10 mouse cellular contexts compared by ENCODE assay signal in genomic region chr14:57093029-57093428, GRCm38 (mm10). TPM values are rescaled to one million over a fixed set of nuclear protein-coding genes. Genes with fewer than 3 reads are reported as not detected.
DNase-seq lines count a peak whose midpoint lies in the region; ATAC-seq and TF ChIP-seq lines count a peak whose summit lies in the region.
"Had no signal": no experiment of that assay in that cellular context is flagged by ENCODE, and none has a peak within 500 bp of the region (broad histone marks: within the 10 kb centered on the region; RNA-seq: fewer than 3 reads in every experiment).

No protein-coding gene starts in this region.

- no peaks in the 10 kb centered on the region for H3K4me1 ChIP-seq in kidney, embryonic 16.5 days (ENCODE audit: insufficient read depth, low read length)
- no peaks in the 10 kb centered on the region for H3K4me1 ChIP-seq in MEL (ENCODE audit: control insufficient read depth in 1 of 2, insufficient read depth in 2 of 2, low read length in 2 of 2)
- peaks cover 20% of the 10 kb centered on the region for H3K4me1 ChIP-seq in liver, embryonic 13.5 days (replicated peaks)
- peaks cover 10% of the 10 kb centered on the region; the same call in 1 of the 2 replicates for H3K4me1 ChIP-seq in small intestine, adult 2 months (ENCODE audit: control insufficient read depth, insufficient read depth, insufficient read length, low read length)
- H3K4me1 ChIP-seq: heart, embryonic 15.5 days had no signal

- peak; percentile 51 to 69 (median 69) for TF ChIP-seq CTCF in MEL (IDR thresholded peaks at IDR 0.05 in 2 of 3, conservative IDR thresholded peaks at IDR 0.05 in 1 of 3; ENCODE audit: control insufficient read depth in 1 of 3, insufficient read depth in 1 of 3, low read depth in 2 of 3, low read length in 3 of 3, poor library complexity in 1 of 3, severe bottlenecking in 1 of 3)
- peak; percentile 64 for TF ChIP-seq CTCF in brain, embryonic 14.5 days (IDR thresholded peaks at IDR 0.05; ENCODE audit: borderline replicate concordance, extremely low read depth, insufficient read depth, insufficient read length)
- TF ChIP-seq CTCF in small intestine, adult 2 months (IDR thresholded peaks at IDR 0.05; ENCODE audit: extremely low read depth, insufficient read length, insufficient replicate concordance, low read depth, low read length): peak; percentile 64; the same call in 1 of the 2 replicates

- ATAC-seq in kidney, embryonic 16.5 days (ENCODE audit: low FRiP score, low TSS enrichment): no peak
- peak; percentile 49 to 83; a peak in 3 of 4 replicates for ATAC-seq in hematopoietic stem cell, adult 5-6 weeks (replicated peaks in 1 of 2; ENCODE audit: insufficient read depth in 1 of 2, low FRiP score in 2 of 2, low TSS enrichment in 1 of 2, low read depth in 1 of 2, poor library complexity in 2 of 2, severe bottlenecking in 2 of 2)
- no peak for ATAC-seq in liver, embryonic 13.5 days (ENCODE audit: low read depth)

- TF ChIP-seq EP300 in MEL (IDR thresholded peaks at IDR 0.05; ENCODE audit: low read depth in 1 of 2, low read length in 2 of 2): no peak

- peak; percentile 53 for TF ChIP-seq RAD21 in MEL (IDR thresholded peaks at IDR 0.05; ENCODE audit: low read depth, low read length)

- H3K4me2 ChIP-seq in kidney, embryonic 16.5 days (replicated peaks; ENCODE audit: low read depth, low read length): no peak overlapping the region
- no peak overlapping the region for H3K4me2 ChIP-seq in liver, embryonic 13.5 days
- H3K4me2 ChIP-seq: heart, embryonic 15.5 days had no signal

- no peak overlapping the region for H3K9ac ChIP-seq in kidney, embryonic 16.5 days (replicated peaks; ENCODE audit: low read length)
- H3K9ac ChIP-seq in MEL (ENCODE audit: control insufficient read depth, low read depth, low read length, poor library complexity, severe bottlenecking): no peak overlapping the region
- no peak overlapping the region for H3K9ac ChIP-seq in liver, embryonic 13.5 days
- H3K9ac ChIP-seq: heart, embryonic 15.5 days had no signal

- no peaks in the 10 kb centered on the region for H3K9me3 ChIP-seq in kidney, embryonic 16.5 days (ENCODE audit: low read length)
- no peaks in the 10 kb centered on the region for H3K9me3 ChIP-seq in MEL (replicated peaks; ENCODE audit: insufficient read depth, low read length)
- H3K9me3 ChIP-seq in liver, embryonic 13.5 days (replicated peaks): no peaks in the 10 kb centered on the region
- H3K9me3 ChIP-seq: heart, embryonic 15.5 days had no signal

- TF ChIP-seq POLR2A in MEL (IDR thresholded peaks at IDR 0.05; ENCODE audit: control insufficient read depth in 1 of 2, insufficient read depth in 1 of 2, low read depth in 1 of 2, low read length in 2 of 2, poor library complexity in 1 of 2): no peak
- no peak for TF ChIP-seq POLR2A in brain, embryonic 14.5 days (IDR thresholded peaks at IDR 0.05; ENCODE audit: borderline replicate concordance, extremely low read depth, insufficient read depth, insufficient read length, poor library complexity, severe bottlenecking)
- TF ChIP-seq POLR2A in small intestine, adult 2 months (IDR thresholded peaks at IDR 0.05; ENCODE audit: low read depth, low read length): no peak

- peak; percentile 65 for DNase-seq in kidney, adult 11 months
- DNase-seq in MEL (ENCODE audit: low read depth, low spot score): peak; percentile 65
- DNase-seq in brain, embryonic 14.5 days (ENCODE audit: low read depth): peak; percentile 45
- peak; percentile 20 for DNase-seq in liver, embryonic 13.5 days
- no peak for DNase-seq in spleen, adult 18-20 months

- H3K27me3 ChIP-seq in kidney, embryonic 16.5 days (ENCODE audit: insufficient read depth, low read length): no peaks in the 10 kb centered on the region
- H3K27me3 ChIP-seq in MEL (ENCODE audit: control insufficient read depth in 1 of 2, insufficient read depth in 2 of 2, low read length in 2 of 2): peaks cover 6 to 8% of the 10 kb centered on the region in 2 experiments
- H3K27me3 ChIP-seq in liver, embryonic 13.5 days: no peaks in the 10 kb centered on the region
- H3K27me3 ChIP-seq in small intestine, adult 2 months (ENCODE audit: control insufficient read depth, insufficient read depth, low read length): no peaks in the 10 kb centered on the region

- H3K36me3 ChIP-seq in kidney, embryonic 16.5 days (ENCODE audit: insufficient read depth, low read length): no peaks in the 10 kb centered on the region
- no peaks in the 10 kb centered on the region for H3K36me3 ChIP-seq in MEL (ENCODE audit: control insufficient read depth in 1 of 2, insufficient read depth in 2 of 2, low read length in 2 of 2)
- H3K36me3 ChIP-seq in liver, embryonic 13.5 days: no peaks in the 10 kb centered on the region
- no peaks in the 10 kb centered on the region for H3K36me3 ChIP-seq in small intestine, adult 2 months (ENCODE audit: control insufficient read depth, insufficient read depth, low read length)
- H3K36me3 ChIP-seq: heart, embryonic 15.5 days had no signal

- H3K79me2 ChIP-seq in MEL (ENCODE audit: control insufficient read depth, insufficient read depth, low read length, poor library complexity): no peaks in the 10 kb centered on the region

- WGBS in kidney, embryonic 16.5 days: 7% methylated on average over 8 of the region's 8 CpGs
- WGBS in liver, embryonic 13.5 days (ENCODE audit: insufficient replicate concordance): 2% methylated on average over 8 of the region's 8 CpGs
- 3% methylated on average over 7 of the region's 8 CpGs for WGBS in small intestine, adult 2 months

- no peak overlapping the region for H3K27ac ChIP-seq in kidney, embryonic 16.5 days (ENCODE audit: low read length)
- no peak overlapping the region for H3K27ac ChIP-seq in MEL (ENCODE audit: control insufficient read depth, low read depth, low read length)
- no peak overlapping the region for H3K27ac ChIP-seq in liver, embryonic 13.5 days
- no peak overlapping the region for H3K27ac ChIP-seq in small intestine, adult 2 months (ENCODE audit: insufficient read depth, low read depth, low read length)
- H3K27ac ChIP-seq: heart, embryonic 15.5 days had no signal

- no peak overlapping the region for H3K4me3 ChIP-seq in kidney, embryonic 16.5 days (ENCODE audit: low read length)
- no peak overlapping the region for H3K4me3 ChIP-seq in MEL (ENCODE audit: control insufficient read depth in 1 of 2, insufficient read depth in 1 of 2, low read depth in 2 of 2, low read length in 2 of 2)
- no peak overlapping the region for H3K4me3 ChIP-seq in liver, embryonic 13.5 days (replicated peaks)
- no peak overlapping the region for H3K4me3 ChIP-seq in small intestine, adult 2 months (ENCODE audit: low read depth, low read length)
- H3K4me3 ChIP-seq: heart, embryonic 15.5 days had no signal

TF ChIP-seq in MEL, 35 proteins besides CTCF, POLR2A, EP300 and RAD21:
- TF ChIP-seq SIN3A (IDR thresholded peaks at IDR 0.05; ENCODE audit: low read length) (no peak), HCFC1 (IDR thresholded peaks at IDR 0.05; ENCODE audit: low read depth, low read length) (no peak), NELFE (IDR thresholded peaks at IDR 0.05; ENCODE audit: low read depth, low read length) (no peak), MYC (IDR thresholded peaks at IDR 0.05; ENCODE audit: low read depth, low read length) (no peak), ZMIZ1 (IDR thresholded peaks at IDR 0.05; ENCODE audit: low read depth, low read length) (no peak), SMC3 (IDR thresholded peaks at IDR 0.05; ENCODE audit: low read depth, low read length) (peak; percentile 61), TAL1 (IDR thresholded peaks at IDR 0.05; ENCODE audit: low read length) (no peak), GABPA (IDR thresholded peaks at IDR 0.05; ENCODE audit: low read depth, low read length) (no peak), ZC3H11A (IDR thresholded peaks at IDR 0.05; ENCODE audit: low read depth, low read length) (0 out of 2 replicates have a peak, but pooled peaks have one; percentile 24)

RNA-seq across cellular contexts. Expression of gene Gjb2, which starts 11.5 kb away (rescaled TPM):
- 6.3 and 6.7 TPM in 2 replicates for polyA plus RNA-seq in kidney, embryonic 16.5 days (2015; fragmentation: Nextera tagmentation; extraction: Ambion mirVana)
- total RNA-seq in MEL (2012; rRNA removed): not detected in 2 replicates
- not detected for polyA plus RNA-seq in MEL (2012; ENCODE audit: insufficient read depth in 1 of 2, insufficient read length in 2 of 2, low read depth in 1 of 2, low replicate concordance in 2 of 2, missing spikeins in 1 of 2)
- polyA plus RNA-seq in brain, embryonic 14.5 days (2012; rRNA removed): 5.6 and 13.6 TPM in 2 replicates
- not detected in 2 replicates for total RNA-seq in hematopoietic stem cell, adult 5-6 weeks (2017)
- 5.8 and 7.3 TPM in 2 replicates for polyA plus RNA-seq in liver, embryonic 13.5 days (2015; fragmentation: Nextera tagmentation; extraction: Ambion mirVana)
- polyA plus RNA-seq in small intestine, adult 2 months (2012; rRNA removed): 4.7 and 5.5 TPM in 2 replicates
- total RNA-seq: neutrophil, adult 5-6 weeks had no signal

RNA-seq across cellular contexts. Expression of gene Gm4491, which starts 22.7 kb away (rescaled TPM):
- not detected in 2 replicates for polyA plus RNA-seq in kidney, embryonic 16.5 days (2015; fragmentation: Nextera tagmentation; extraction: Ambion mirVana)
- total RNA-seq in MEL (2012; rRNA removed): not detected in 2 replicates
- not detected for polyA plus RNA-seq in MEL (2012; ENCODE audit: insufficient read depth in 1 of 2, insufficient read length in 2 of 2, low read depth in 1 of 2, low replicate concordance in 2 of 2, missing spikeins in 1 of 2)
- polyA plus RNA-seq in brain, embryonic 14.5 days (2012; rRNA removed): not detected in 2 replicates
- total RNA-seq in hematopoietic stem cell, adult 5-6 weeks (2017): not detected in 2 replicates
- not detected in 2 replicates for polyA plus RNA-seq in liver, embryonic 13.5 days (2015; fragmentation: Nextera tagmentation; extraction: Ambion mirVana)
- not detected in 2 replicates for polyA plus RNA-seq in small intestine, adult 2 months (2012; rRNA removed)
- total RNA-seq: neutrophil, adult 5-6 weeks had no signal
- polyA plus RNA-seq: heart, embryonic 15.5 days had no signal

RNA-seq across cellular contexts. Expression of gene Gja3, which starts 35.1 kb away (rescaled TPM):
- 14.1 and 14.7 TPM in 2 replicates for polyA plus RNA-seq in kidney, embryonic 16.5 days (2015; fragmentation: Nextera tagmentation; extraction: Ambion mirVana)
- total RNA-seq in MEL (2012; rRNA removed): not detected in 2 replicates
- polyA plus RNA-seq in MEL (2012; ENCODE audit: insufficient read depth in 1 of 2, insufficient read length in 2 of 2, low read depth in 1 of 2, low replicate concordance in 2 of 2, missing spikeins in 1 of 2): not detected
- 0.14 and 0.15 TPM in 2 replicates for polyA plus RNA-seq in brain, embryonic 14.5 days (2012; rRNA removed)
- not detected in 2 replicates for total RNA-seq in hematopoietic stem cell, adult 5-6 weeks (2017)
- 0.08 and 0.14 TPM in 2 replicates for polyA plus RNA-seq in liver, embryonic 13.5 days (2015; fragmentation: Nextera tagmentation; extraction: Ambion mirVana)
- 0.04 TPM in 1 of 2 replicates, not detected in the other for polyA plus RNA-seq in small intestine, adult 2 months (2012; rRNA removed)
- total RNA-seq: neutrophil, adult 5-6 weeks had no signal

RNA-seq across cellular contexts. Expression of gene Gjb6, which starts 40.4 kb away (rescaled TPM):
- 0.55 and 1.1 TPM in 2 replicates for polyA plus RNA-seq in kidney, embryonic 16.5 days (2015; fragmentation: Nextera tagmentation; extraction: Ambion mirVana)
- total RNA-seq in MEL (2012; rRNA removed): not detected in 2 replicates
- polyA plus RNA-seq in MEL (2012; ENCODE audit: insufficient read depth in 1 of 2, insufficient read length in 2 of 2, low read depth in 1 of 2, low replicate concordance in 2 of 2, missing spikeins in 1 of 2): not detected
- 6.4 and 12.5 TPM in 2 replicates for polyA plus RNA-seq in brain, embryonic 14.5 days (2012; rRNA removed)
- not detected in 2 replicates for total RNA-seq in hematopoietic stem cell, adult 5-6 weeks (2017)
- 0.13 and 0.27 TPM in 2 replicates for polyA plus RNA-seq in liver, embryonic 13.5 days (2015; fragmentation: Nextera tagmentation; extraction: Ambion mirVana)
- not detected in 2 replicates for polyA plus RNA-seq in small intestine, adult 2 months (2012; rRNA removed)
- total RNA-seq: neutrophil, adult 5-6 weeks had no signal
- polyA plus RNA-seq: heart, embryonic 15.5 days had no signal

Comparison
In these comparisons a context has a peak if more than half of its experiments do, and no peak if none do; other contexts are left out.
1. DNase-seq: peak in kidney, adult 11 months (single experiment), MEL (single experiment), brain, embryonic 14.5 days (single experiment) and liver, embryonic 13.5 days (single experiment); none in spleen, adult 18-20 months (0 of 2).
2. ATAC-seq: peak in hematopoietic stem cell, adult 5-6 weeks (2 of 2); none in kidney, embryonic 16.5 days (single experiment) and liver, embryonic 13.5 days (single experiment).
3. RNA of gene Gja3, which starts 35.1 kb away (polyA plus RNA-seq): 14.1 to 14.7 TPM in kidney, embryonic 16.5 days; 0.14 to 0.15 TPM in brain, embryonic 14.5 days, 0.08 to 0.14 TPM in liver, embryonic 13.5 days, 0.04 TPM in small intestine, adult 2 months and not detected in MEL; every median in the first group is over 10 times any median in the second.
4. Peak in every context shown above with its lines, with median percentiles within 50 percentile points of each other: CTCF ChIP-seq.